Mouse (Mus musculus): ENCODE measurements around the gene Adh7.

DNA sequence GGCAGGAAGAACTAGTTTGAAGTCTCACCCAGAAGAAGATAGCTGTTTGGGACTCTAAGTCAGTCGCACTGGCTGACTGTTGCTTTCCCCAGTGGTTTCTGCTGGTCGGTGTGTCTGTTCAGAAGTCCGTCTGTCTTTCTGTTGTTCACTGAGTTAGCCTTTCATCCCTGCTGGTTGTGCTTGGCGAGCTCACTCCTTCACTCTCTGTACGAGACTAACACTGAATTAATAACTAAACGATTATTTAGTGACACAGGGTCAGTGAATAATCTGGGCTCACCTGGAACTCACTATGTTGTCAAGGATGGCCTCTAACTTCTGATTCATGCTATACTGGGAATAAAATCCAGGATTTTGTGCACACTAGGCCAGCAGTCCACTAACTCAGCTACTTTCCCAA is 21.9 kb downstream of the Adh7 start:
- TF ChIP-seq GATA1 (IDR thresholded peaks at IDR 0.05; ENCODE audit: borderline replicate concordance, low read length) (no peak), FLI1 (IDR thresholded peaks at IDR 0.05; ENCODE audit: low read length) (no peak)

Measured in megakaryocyte, embryonic 14.5 days (primary cell).